Mouse (Mus musculus) myocyte (in vitro differentiated cells): Measurements from ENCODE around the gene Eef2k. TPM values are rescaled to one million over a fixed set of nuclear protein-coding genes. Genes with fewer than 3 reads are reported as not detected.
A peak's percentile ranks its signal among the peaks of the same experiment; 100 is the strongest.

ENCODE experiments used
- H3K27me3 ChIP-seq: one replicate; pipeline ENCODE4 v1.6.1; 2011; ENCODE audit not compliant: control insufficient read depth, insufficient read depth, insufficient read length
- H3K36me3 ChIP-seq: one replicate; pipeline ENCODE4 v1.6.1; 2011; ENCODE audit not compliant: control insufficient read depth, insufficient read depth
- H3K4me2 ChIP-seq: one replicate; pipeline ENCODE4 v1.6.1; 2011; ENCODE audit warnings: low read depth, control low read depth
- H3K4me3 ChIP-seq: one replicate; pipeline ENCODE4 v1.5.1; 2011; ENCODE audit warnings: mild to moderate bottlenecking, control low read depth, moderate library complexity
- H3K79me2 ChIP-seq: one replicate; pipeline ENCODE4 v1.6.1; 2011; ENCODE audit not compliant: control insufficient read depth, insufficient read depth
- H3ac ChIP-seq: one replicate; pipeline ENCODE4 v1.6.1; 2011; ENCODE audit not compliant: control insufficient read depth, insufficient read length
- CEBPB ChIP-seq: IDR thresholded peaks from 2 replicates; pipeline ENCODE4 v1.6.1; 2011; ENCODE audit warnings: mild to moderate bottlenecking, moderate library complexity; ENCODE audit not compliant: poor library complexity, insufficient read depth, severe bottlenecking
- E2F4 ChIP-seq: IDR thresholded peaks from one replicate; pipeline ENCODE4 v1.6.1; 2011; ENCODE audit warnings: mild to moderate bottlenecking, control low read depth, moderate library complexity; ENCODE audit not compliant: insufficient read depth
- MAX ChIP-seq: IDR thresholded peaks from one replicate; pipeline ENCODE4 v1.6.1; 2011; ENCODE audit warnings: low read depth, mild to moderate bottlenecking, control low read depth
- MYOD1 ChIP-seq, 3 experiments: IDR thresholded peaks; one replicate each; pipeline ENCODE4 v1.6.1; 2011; ENCODE audit warnings: control low read depth in 2 of 3, low read depth in 2 of 3, mild to moderate bottlenecking in 2 of 3, moderate library complexity in 1 of 3; ENCODE audit not compliant: insufficient read length in 2 of 3, control insufficient read depth in 1 of 3
- MYOG ChIP-seq, 3 experiments: IDR thresholded peaks; one replicate each; pipeline ENCODE4 v1.6.1; 2011; ENCODE audit warnings: control low read depth in 2 of 3, low read depth in 2 of 3, mild to moderate bottlenecking in 2 of 3; ENCODE audit not compliant: insufficient read length in 2 of 3, control insufficient read depth in 1 of 3, insufficient read depth in 1 of 3
- POLR2A ChIP-seq: IDR thresholded peaks from one replicate; pipeline ENCODE4 v1.6.1; 2011; ENCODE audit warnings: low read depth, mild to moderate bottlenecking, control low read depth, moderate library complexity; ENCODE audit not compliant: insufficient read length
- POLR2AphosphoS2 ChIP-seq: IDR thresholded peaks from one replicate; pipeline ENCODE4 v1.6.1; 2011; ENCODE audit warnings: low read depth, control low read depth; ENCODE audit not compliant: insufficient read length
- REST ChIP-seq: IDR thresholded peaks from one replicate; pipeline ENCODE4 v1.6.1; 2011; ENCODE audit warnings: mild to moderate bottlenecking, control low read depth, moderate library complexity; ENCODE audit not compliant: insufficient read depth, insufficient read length
- SRF ChIP-seq: IDR thresholded peaks from one replicate; pipeline ENCODE4 v1.6.1; 2011; ENCODE audit warnings: low read depth; ENCODE audit not compliant: control insufficient read depth, insufficient read length
- TCF12 ChIP-seq: IDR thresholded peaks from one replicate; pipeline ENCODE4 v1.6.1; 2011; ENCODE audit warnings: mild to moderate bottlenecking, control low read depth; ENCODE audit not compliant: poor library complexity, insufficient read depth, severe bottlenecking
- TCF3 ChIP-seq: IDR thresholded peaks from one replicate; pipeline ENCODE4 v1.6.1; 2011; ENCODE audit warnings: low read depth, control low read depth; ENCODE audit not compliant: insufficient read length
- USF1 ChIP-seq: IDR thresholded peaks from one replicate; pipeline ENCODE4 v1.6.1; 2011; ENCODE audit warnings: low read depth, mild to moderate bottlenecking, control low read depth, moderate library complexity
- polyA plus RNA-seq: library from polyadenylated mRNA; unstranded; fragments of >200 nt; fragmentation: generic; extraction: Trizol; gene quantifications from one replicate; pipeline ENCODE4 v1.2.1, GENCODE M21; 2012; ENCODE audit warnings: missing spikeins

Eef2k gene
- polyA plus RNA-seq, result 32.3 TPM

- peak within 1 kb of the TSS; percentile 86 for H3ac ChIP-seq
- peak within 1 kb of the TSS; percentile 90 for H3K4me2 ChIP-seq
- no peaks in the 10 kb centered on the region for H3K27me3 ChIP-seq
- peaks cover 3% of the 10 kb centered on the region for H3K36me3 ChIP-seq
- TF ChIP-seq E2F4, result no peak
- peak; percentile 17 for TF ChIP-seq SRF
- TF ChIP-seq POLR2A, result peak; percentile 76
- TF ChIP-seq POLR2AphosphoS2, result peak; percentile 69
- peak within 1 kb of the TSS; percentile 81 for H3K4me3 ChIP-seq
- H3K79me2 ChIP-seq, result no peaks in the 10 kb centered on the region
These were observed at the start of gene Eef2k for GRCm38 (mm10) chr7:120842345-120843036. Gene Eef2k, plus strand, starts transcription at chr7:120842831.

GRCm38 (mm10) chr7:120795544-120795943, 47.1 kb upstream of the Eef2k start:
- Histone ChIP-seq H3K27me3 (peaks cover 33% of the 10 kb centered on the region), H3K4me3 (no peak overlapping the region), H3K36me3 (no peaks in the 10 kb centered on the region), H3K79me2 (no peaks in the 10 kb centered on the region), H3ac (no peak overlapping the region), H3K4me2 (no peak overlapping the region)
- no peak for TF ChIP-seq REST
- no peak for TF ChIP-seq POLR2AphosphoS2
- TF ChIP-seq MYOG (IDR thresholded peaks at IDR 0.05; ENCODE audit: control insufficient read depth in 1 of 3, insufficient read depth in 1 of 3, insufficient read length in 2 of 3, low read depth in 2 of 3), result no peak
- TF ChIP-seq USF1, result no peak
- TF ChIP-seq SRF, result no peak
- TF ChIP-seq TCF3, result no peak
- no peak for TF ChIP-seq E2F4
- no peak for TF ChIP-seq MAX
- no peak for TF ChIP-seq TCF12
- no peak for TF ChIP-seq CEBPB
- no peak for TF ChIP-seq POLR2A
- TF ChIP-seq MYOD1 (IDR thresholded peaks at IDR 0.05; ENCODE audit: control insufficient read depth in 1 of 3, insufficient read length in 2 of 3, low read depth in 2 of 3), result no peak

- no peak overlapping the region for H3ac ChIP-seq
- TF ChIP-seq TCF12 (no peak), E2F4 (no peak), MYOG (IDR thresholded peaks at IDR 0.05; ENCODE audit: control insufficient read depth in 1 of 3, insufficient read depth in 1 of 3, insufficient read length in 2 of 3, low read depth in 2 of 3) (no peak)
- H3K36me3 ChIP-seq, result no peaks in the 10 kb centered on the region
- H3K4me3 ChIP-seq, result no peak overlapping the region
- H3K27me3 ChIP-seq, result peaks cover 33% of the 10 kb centered on the region
- H3K79me2 ChIP-seq, result no peaks in the 10 kb centered on the region
- H3K4me2 ChIP-seq, result no peak overlapping the region
These were observed 46.3 kb upstream of the Eef2k start for GRCm38 (mm10) chr7:120796369-120796768.

GRCm38 (mm10) chr7:120803268-120803667, 39.4 kb upstream of the Eef2k start:
- H3K4me2 ChIP-seq, result no peak overlapping the region
- no peaks in the 10 kb centered on the region for H3K36me3 ChIP-seq
- H3ac ChIP-seq, result no peak overlapping the region
- no peak overlapping the region for H3K4me3 ChIP-seq
- no peak for TF ChIP-seq E2F4
- TF ChIP-seq MYOG (IDR thresholded peaks at IDR 0.05; ENCODE audit: control insufficient read depth in 1 of 3, insufficient read depth in 1 of 3, insufficient read length in 2 of 3, low read depth in 2 of 3), result no peak
- no peak for TF ChIP-seq MYOD1 (IDR thresholded peaks at IDR 0.05; ENCODE audit: control insufficient read depth in 1 of 3, insufficient read length in 2 of 3, low read depth in 2 of 3)
- no peak for TF ChIP-seq TCF3
- no peak for TF ChIP-seq USF1
- TF ChIP-seq REST, result no peak
- no peak for TF ChIP-seq CEBPB
- TF ChIP-seq MAX, result no peak
- no peak for TF ChIP-seq TCF12
- no peak for TF ChIP-seq SRF
- no peak for TF ChIP-seq POLR2A
- TF ChIP-seq POLR2AphosphoS2, result no peak
- no peaks in the 10 kb centered on the region for H3K79me2 ChIP-seq
- H3K27me3 ChIP-seq, result peaks cover 20% of the 10 kb centered on the region

GRCm38 (mm10) chr7:120809705-120810104, 32.9 kb upstream of the Eef2k start:
- no peaks in the 10 kb centered on the region for H3K36me3 ChIP-seq
- H3K4me2 ChIP-seq, result no peak overlapping the region
- no peak overlapping the region for H3ac ChIP-seq
- no peak overlapping the region for H3K4me3 ChIP-seq
- H3K27me3 ChIP-seq, result peaks cover 26% of the 10 kb centered on the region
- TF ChIP-seq MYOD1 (IDR thresholded peaks at IDR 0.05; ENCODE audit: control insufficient read depth in 1 of 3, insufficient read length in 2 of 3, low read depth in 2 of 3), result no peak
- TF ChIP-seq CEBPB, result no peak
- H3K79me2 ChIP-seq, result no peaks in the 10 kb centered on the region
